Mouse (Mus musculus): Measurements from ENCODE around the gene Prpf8.

Gene Prpf8

GRCm38 (mm10) chr11:75534286-75535033, 47.8 kb downstream of the Prpf8 start:
- no peak for DNase-seq (ENCODE audit: low read depth, low spot score)

DNA sequence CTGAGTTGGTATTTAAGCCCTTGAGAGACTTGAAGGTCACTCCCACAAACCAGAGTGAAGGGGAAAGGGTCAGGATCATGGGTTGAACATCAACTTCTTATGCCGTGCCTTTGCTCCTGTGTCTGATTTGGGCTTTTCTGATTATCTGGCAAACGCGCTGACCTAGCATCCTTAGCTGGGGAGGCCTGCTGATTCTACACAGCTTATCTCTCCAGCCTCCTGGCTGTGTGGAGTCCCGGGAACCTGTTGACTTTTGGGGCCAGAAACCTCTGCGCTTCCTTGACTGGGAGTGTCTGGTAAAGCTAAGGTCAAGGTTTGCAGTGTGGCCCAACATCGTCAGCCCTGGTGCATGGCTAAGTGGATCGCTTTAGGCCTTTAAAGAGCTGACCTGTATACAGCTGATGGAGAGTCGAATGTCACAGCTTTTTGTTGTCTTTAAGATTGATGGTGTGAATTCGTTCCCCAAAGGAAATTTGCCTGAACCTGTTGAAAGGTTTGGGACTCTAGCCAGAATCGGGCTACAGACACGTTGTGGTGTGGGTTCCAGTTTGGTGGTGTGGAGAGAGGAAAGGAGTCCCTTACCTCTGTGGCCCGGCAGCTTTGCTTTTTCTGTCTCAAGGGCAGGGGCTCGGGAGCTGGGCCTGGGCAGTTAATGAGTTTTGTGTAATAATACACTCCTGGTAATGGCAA, 48.6 kb downstream of the Prpf8 start:
- DNase-seq (ENCODE audit: low read depth, low spot score) = no peak

GRCm38 (mm10) chr11:75536255-75537024, 49.8 kb downstream of the Prpf8 start:
- no peak for DNase-seq (ENCODE audit: low read depth, low spot score)

DNA sequence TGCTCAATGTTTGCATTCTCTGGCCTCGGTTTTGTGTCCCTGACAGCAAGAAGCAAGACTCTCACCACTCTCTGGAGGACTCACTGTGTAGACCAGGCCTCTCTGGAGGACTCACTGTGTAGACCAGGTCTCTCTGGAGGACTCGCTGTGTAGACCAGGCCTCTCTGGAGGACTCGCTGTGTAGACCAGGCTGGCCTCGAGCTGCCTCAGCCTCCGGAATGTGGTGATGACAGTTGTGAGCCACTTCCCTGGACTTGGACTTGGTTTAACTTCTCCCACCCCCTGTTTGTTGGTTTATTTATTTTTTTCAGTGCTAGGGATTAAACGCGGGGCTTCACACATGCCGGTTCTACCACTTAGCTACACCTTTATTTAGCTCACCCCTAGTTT, 50.4 kb downstream of the Prpf8 start:
- DNase-seq (ENCODE audit: low read depth, low spot score) = no peak

DNA sequence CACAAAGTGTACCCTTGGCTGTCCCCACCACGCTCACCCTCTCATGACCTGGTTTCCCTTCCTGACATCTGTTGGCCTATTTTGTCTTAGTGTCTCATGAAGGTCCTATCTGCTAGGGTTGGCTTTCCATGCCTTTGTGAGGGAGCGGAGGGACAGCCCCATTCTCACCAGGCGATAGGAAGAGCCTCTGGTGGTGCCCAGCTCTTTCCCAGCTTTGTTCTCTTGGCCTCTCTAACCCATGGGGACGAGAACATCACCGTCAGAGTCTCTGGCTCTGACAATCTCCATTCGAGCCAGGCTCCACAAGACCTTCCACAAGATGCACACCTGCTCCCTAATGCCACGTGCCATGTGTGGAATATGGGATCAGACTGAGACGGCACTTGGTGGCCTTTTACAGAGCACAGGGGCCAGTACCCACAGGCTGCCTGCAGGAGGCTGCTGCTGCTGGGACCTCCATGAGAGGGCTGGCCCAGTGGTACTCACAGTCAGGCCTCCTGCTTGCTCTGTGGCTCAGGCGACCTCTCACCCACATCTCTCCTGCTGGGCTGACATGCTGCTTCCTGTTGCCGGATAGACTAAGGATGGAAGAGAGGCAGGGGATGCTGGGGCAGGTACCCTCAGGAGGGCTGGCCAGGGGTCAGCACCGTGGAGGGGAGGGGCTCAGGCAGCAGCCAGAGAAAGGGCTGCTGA, 51.0 kb downstream of the Prpf8 start:
- DNase-seq (ENCODE audit: low read depth, low spot score) = no peak

DNA sequence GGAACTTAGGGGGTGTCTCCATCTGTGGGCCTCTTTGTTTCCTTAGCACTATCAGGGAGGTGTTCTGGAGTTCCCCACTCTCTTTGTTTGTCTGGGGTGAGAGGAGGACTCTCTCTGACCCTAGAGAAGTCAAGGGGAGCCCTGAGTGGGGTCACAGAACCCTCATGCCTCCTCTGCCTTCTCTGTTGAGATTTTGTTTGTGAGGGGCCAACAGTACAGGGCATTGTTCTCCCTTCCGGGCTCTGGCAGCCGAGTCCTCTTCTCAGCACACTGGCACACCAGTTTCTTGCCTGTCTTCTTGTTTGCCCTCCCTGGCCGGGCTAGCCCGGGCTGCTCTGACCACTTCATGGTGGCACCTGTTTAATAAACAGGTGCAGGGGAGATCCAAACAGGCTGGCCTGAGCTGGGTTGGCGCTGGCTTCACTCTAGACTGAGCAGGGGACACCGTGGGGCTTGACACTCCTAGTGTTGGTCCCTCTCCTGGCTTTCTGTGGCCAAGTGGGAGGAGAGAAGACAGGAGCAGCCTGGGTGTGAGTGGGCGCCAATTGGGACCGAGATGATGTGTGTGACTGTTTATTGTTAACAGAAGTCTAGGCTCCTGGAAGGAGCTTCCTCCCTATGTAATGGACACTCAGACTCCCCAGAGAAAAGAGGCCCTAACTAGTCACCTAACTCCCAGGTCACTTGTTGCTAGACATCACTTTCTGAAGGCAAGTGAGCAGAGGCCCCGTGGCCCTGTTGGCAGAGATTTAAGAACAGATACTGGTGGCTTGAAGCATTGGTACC, 51.8 kb downstream of the Prpf8 start:
- no peak for DNase-seq (ENCODE audit: low read depth, low spot score)

GRCm38 (mm10) chr11:75538970-75539299, 52.3 kb downstream of the Prpf8 start:
- DNase-seq (ENCODE audit: low read depth, low spot score) = no peak

DNA sequence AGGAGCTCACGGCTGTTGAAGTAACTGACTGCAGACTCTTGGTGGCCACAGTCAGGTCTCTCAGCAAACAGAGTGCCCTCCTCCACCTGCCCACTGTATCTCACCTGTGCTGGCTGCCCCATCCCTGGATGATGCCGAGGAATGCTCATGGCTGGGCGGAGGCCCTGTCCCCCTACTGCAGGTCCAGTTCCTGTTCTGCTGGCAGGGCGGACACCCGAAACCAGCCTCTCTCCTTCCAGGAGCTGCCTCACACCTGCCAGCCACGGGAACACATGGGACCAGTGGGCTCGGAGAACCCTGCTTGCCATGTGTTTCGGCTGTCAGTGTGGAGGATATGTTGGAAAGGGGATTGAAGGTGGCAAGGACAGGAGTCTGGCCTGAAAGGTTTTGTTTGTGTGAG, 53.6 kb downstream of the Prpf8 start:
- no peak for DNase-seq (ENCODE audit: low read depth, low spot score)

DNA sequence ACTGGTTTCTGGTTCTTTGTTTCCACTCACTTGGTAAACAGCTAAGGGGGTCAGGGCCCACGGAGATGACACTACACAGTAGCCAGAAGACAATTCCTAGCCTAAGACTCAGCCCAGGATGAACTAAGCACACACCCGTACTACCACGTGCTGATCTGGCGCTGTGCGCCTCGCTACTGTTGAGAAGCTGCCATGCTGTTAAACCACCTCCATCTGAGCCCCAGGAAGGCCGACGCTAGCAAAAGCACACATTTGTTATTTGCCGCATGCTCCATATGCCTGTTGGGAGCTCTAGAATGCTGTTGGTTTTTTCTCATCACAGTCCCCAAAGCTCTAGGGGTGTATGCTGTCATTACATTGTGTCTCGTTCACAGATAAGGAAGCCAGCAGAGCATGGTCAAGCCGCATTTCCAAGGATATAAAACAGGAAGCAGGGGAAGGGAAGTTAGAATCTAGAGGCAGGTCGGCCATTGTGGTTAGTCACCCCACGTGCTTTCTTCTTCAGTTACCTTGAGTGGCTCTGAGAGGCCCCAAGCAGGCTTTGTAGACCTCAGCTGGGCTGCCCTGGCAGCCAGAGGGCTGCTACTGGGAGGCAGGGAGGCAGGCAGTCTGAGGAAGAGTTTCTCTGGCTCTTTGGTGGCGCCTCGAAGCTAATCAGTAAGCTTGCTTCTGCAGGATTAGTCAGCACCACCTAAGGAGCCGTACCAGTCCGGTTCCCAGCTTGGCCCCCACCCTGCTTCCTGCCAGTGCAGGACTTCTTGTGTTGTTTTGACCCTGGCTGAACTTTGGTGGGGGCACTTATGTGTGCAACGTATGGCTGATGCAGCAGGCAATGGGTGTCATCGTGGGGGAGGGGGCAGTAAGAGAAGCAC, 54.3 kb downstream of the Prpf8 start:
- DNase-seq (ENCODE audit: low read depth, low spot score) = peak; percentile 29

GRCm38 (mm10) chr11:75544713-75545112, 58.1 kb downstream of the Prpf8 start:
- DNase-seq (ENCODE audit: low read depth, low spot score) = no peak

DNA sequence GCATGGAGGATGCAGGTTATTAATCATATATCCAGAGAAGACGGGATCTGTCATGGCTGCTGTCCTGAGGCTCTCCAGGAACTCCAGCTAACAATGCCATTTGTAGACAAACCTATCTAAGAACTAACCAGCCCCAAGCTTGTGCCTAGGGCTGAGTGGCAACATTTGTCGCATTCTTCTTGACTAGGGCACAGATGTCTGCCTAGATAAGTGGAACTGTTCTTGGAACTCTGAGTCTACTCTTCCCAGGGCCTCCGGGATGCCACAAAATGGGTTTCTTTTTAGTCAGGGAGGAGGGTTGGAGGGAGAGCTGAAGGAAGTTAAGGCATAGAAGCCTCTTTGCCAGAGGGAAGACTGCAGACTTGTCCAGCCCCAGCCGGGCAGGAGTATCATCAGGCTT, 59.4 kb downstream of the Prpf8 start:
- no peak for DNase-seq (ENCODE audit: low read depth, low spot score)

GRCm38 (mm10) chr11:75549658-75550111, 63.1 kb downstream of the Prpf8 start:
- DNase-seq (ENCODE audit: low read depth, low spot score) = no peak

DNA sequence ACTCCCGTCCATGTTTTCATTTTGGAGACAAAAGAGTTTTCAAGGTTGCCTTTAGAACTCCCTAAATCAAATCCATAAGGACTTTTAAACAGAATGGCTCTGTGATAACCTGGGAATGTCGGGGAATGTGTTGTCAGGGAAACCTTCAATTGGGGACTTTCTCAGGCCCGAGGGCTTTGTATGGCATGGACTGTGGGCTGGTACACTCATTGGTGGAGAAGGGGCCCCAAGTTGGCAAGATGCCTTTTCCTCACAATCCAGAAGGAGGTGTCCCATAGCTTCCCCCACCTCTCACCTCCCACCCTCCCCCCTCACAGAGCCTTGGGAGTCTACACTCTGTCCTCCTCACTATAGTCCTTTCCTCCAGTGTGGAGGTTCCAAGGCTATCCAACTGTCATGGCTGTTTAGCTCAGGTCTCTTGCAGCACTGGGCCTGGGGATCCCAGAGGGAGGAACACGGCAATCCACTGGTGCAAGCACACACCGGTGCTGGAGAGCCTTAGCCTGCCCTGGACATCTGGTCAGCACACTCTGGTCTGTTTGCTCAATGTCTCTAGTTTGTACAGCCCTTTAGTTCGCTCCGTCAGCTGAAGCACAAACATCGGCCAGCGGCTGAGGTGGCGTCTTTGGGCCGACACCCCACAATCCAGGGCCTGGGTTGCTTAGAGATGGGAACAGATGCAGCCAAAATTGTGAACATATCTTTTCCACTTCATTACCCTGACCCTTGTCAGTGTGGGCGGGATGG, 63.8 kb downstream of the Prpf8 start:
- DNase-seq (ENCODE audit: low read depth, low spot score) = no peak

- no peak for DNase-seq (ENCODE audit: low read depth, low spot score)
These were observed 64.7 kb downstream of the Prpf8 start for GRCm38 (mm10) chr11:75551321-75551720.

DNA sequence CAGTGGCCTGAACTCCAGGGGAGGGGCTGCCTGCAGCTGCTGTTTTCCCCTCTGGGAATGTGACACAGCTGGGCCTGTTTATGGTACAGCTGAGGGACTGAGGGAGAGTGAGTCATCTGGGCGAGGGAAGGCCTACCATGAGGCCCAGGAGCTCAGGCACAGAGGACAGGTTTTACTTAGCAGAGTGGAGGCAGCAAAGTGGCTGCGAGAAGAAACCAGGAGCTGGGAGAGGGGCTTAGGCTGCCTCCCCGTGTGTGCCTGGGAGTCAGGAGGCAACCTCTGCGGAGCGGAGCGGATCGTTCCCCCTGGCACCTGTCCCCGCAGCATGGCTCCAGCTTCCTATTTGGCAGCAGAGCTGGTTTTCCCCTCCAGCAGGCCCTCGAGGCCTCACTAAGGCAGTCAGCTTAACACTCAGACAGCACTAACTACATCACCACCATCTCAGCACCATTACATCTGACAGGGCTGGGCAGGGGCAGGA, 65.4 kb downstream of the Prpf8 start:
- DNase-seq (ENCODE audit: low read depth, low spot score) = no peak

DNA sequence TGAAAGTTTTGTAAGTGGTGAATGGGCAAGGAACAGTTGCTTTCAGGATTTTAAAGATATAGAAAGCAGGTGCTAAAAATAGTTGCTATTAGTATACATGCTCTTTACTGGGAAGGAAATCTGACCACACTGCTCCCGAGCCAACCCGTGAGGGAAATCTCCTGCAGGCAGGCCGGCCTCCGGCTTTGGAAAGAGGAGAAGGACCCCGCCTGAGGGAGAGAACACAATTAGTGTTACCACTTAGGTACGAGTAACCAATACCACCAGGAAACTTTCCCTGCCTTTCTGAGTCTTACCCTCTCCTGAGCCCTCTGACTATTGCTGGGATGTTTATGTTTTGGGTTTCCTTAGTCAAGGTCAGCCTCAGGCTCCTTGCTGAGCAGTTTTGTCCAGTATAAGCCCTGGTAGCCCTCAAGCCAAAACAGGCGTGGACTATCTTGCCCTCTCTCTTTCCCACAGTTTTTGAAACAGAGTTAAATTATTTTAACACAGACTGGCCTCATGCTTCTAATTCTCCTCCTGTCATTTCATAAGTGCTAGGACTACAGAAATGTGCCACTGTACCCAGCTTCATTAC, 66.4 kb downstream of the Prpf8 start:
- no peak for DNase-seq (ENCODE audit: low read depth, low spot score)

GRCm38 (mm10) chr11:75556006-75556405, 69.4 kb downstream of the Prpf8 start:
- DNase-seq (ENCODE audit: low read depth, low spot score) = peak; percentile 59

GRCm38 (mm10) chr11:75557142-75557541, 70.5 kb downstream of the Prpf8 start:
- DNase-seq (ENCODE audit: low read depth, low spot score) = peak; percentile 41

- peak; percentile 87 for DNase-seq (ENCODE audit: low read depth, low spot score)
These were observed 71.5 kb downstream of the Prpf8 start for GRCm38 (mm10) chr11:75558101-75558500.
